Mouse (Mus musculus): ENCODE results near the gene Ppp1r9a. TPM values are rescaled to one million over a fixed set of nuclear protein-coding genes. Genes with fewer than 3 reads are reported as not detected.

The Ppp1r9a gene
- polyA plus RNA-seq, 1 experiment from 2014 or later = 7.5 TPM

DNA sequence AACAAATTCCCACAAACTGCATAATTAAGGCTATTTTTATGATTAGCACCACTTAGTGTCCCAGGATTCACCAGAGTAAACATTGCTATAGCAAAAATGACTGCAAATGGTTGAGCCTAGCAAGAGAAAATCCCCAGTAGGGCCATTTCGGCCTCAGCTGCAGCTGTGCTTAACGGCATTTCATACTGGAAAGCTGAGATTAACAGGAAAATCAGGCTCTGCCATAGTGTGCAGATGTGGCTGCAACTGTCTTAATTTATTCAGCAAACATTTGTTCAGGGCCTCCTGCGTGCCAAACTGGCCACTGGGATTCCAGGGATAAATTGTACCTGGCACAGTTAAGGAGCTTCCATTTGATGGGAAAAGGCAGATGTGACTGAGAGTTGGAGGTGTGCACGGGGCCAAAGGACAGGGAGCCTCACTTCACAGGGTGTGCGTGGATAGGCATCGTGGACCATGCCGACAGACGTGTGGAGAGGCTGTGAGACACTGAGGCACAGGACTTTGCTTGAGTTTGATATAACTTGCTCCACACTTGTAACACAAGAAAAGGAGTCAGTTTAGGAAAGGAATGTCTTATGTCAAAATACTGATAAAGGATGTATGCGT, 192.8 kb downstream of the Ppp1r9a start:
- ATAC-seq = no peak
- H3K4me1 ChIP-seq (ENCODE audit: control insufficient read depth, insufficient read depth, low read length) = peaks cover 6% of the 10 kb centered on the region; the same call in 1 of the 2 replicates

GRCm38 (mm10) chr6:5097309-5097708, 194.6 kb downstream of the Ppp1r9a start:
- Histone ChIP-seq H3K4me1 (ENCODE audit: control insufficient read depth, insufficient read depth, low read length) (peaks cover 6% of the 10 kb centered on the region; the same call in 1 of the 2 replicates), H3K9ac (ENCODE audit: low read depth, low read length) (no peak overlapping the region), H3K9me3 (ENCODE audit: control insufficient read depth, low read length) (no peaks in the 10 kb centered on the region), H3K4me3 (ENCODE audit: low read length) (no peak overlapping the region), H3K36me3 (ENCODE audit: control insufficient read depth, insufficient read depth, low read length) (no peaks in the 10 kb centered on the region), H3K27ac (ENCODE audit: low read length) (no peak overlapping the region), H3K4me2 (ENCODE audit: low read depth, low read length) (no peak overlapping the region), H3K27me3 (replicated peaks; ENCODE audit: control insufficient read depth, insufficient read depth, low read length) (no peaks in the 10 kb centered on the region)
- WGBS = 75% methylated on average over 3 of the region's 3 CpGs
- no peak for ATAC-seq

More for the DNA sequence above, 192.8 kb downstream of the Ppp1r9a start:
- Histone ChIP-seq H3K36me3 (ENCODE audit: control insufficient read depth, insufficient read depth, low read length) (no peaks in the 10 kb centered on the region), H3K4me3 (ENCODE audit: low read length) (no peak overlapping the region), H3K27me3 (replicated peaks; ENCODE audit: control insufficient read depth, insufficient read depth, low read length) (no peaks in the 10 kb centered on the region), H3K9me3 (ENCODE audit: control insufficient read depth, low read length) (no peaks in the 10 kb centered on the region), H3K4me2 (ENCODE audit: low read depth, low read length) (no peak overlapping the region), H3K9ac (ENCODE audit: low read depth, low read length) (no peak overlapping the region), H3K27ac (ENCODE audit: low read length) (no peak overlapping the region)
- WGBS = 82% methylated on average over 9 of the region's 9 CpGs

DNA sequence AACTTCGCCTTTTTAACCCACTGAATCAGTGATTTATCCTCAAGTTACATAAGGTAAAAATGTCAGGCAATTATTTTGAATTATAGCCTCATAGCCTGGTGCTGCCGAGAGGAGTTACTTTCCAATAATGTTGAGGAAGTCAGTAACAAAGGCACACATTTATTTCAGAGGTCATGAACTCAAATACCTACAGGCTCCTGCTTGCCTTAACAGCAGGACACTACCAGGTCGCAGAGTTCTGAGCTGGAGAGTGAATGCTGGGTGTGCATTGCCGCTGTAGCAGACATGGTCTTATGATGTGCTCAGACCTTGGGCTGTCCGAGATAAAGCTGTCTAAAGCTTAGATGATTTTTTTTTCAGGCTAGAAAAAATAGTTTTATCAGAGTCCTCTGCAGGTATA, 196.6 kb downstream of the Ppp1r9a start:
- no peaks in the 10 kb centered on the region for H3K36me3 ChIP-seq (ENCODE audit: control insufficient read depth, insufficient read depth, low read length)
- no peak overlapping the region for H3K4me3 ChIP-seq (ENCODE audit: low read length)
- H3K9me3 ChIP-seq (ENCODE audit: control insufficient read depth, low read length) = no peaks in the 10 kb centered on the region
- no peak overlapping the region for H3K9ac ChIP-seq (ENCODE audit: low read depth, low read length)
- peaks cover 6% of the 10 kb centered on the region; the same call in 1 of the 2 replicates for H3K4me1 ChIP-seq (ENCODE audit: control insufficient read depth, insufficient read depth, low read length)
- peak; percentile 56; the same call in 1 of the 2 replicates for ATAC-seq
- 37% methylated on average over 5 of the region's 5 CpGs for WGBS
- H3K27me3 ChIP-seq (replicated peaks; ENCODE audit: control insufficient read depth, insufficient read depth, low read length) = no peaks in the 10 kb centered on the region
- H3K27ac ChIP-seq (ENCODE audit: low read length) = no peak overlapping the region
- H3K4me2 ChIP-seq (ENCODE audit: low read depth, low read length) = no peak overlapping the region

- H3K27me3 ChIP-seq (replicated peaks; ENCODE audit: control insufficient read depth, insufficient read depth, low read length) = no peaks in the 10 kb centered on the region
- H3K9ac ChIP-seq (ENCODE audit: low read depth, low read length) = no peak overlapping the region
- peaks cover 6% of the 10 kb centered on the region; the same call in 1 of the 2 replicates for H3K4me1 ChIP-seq (ENCODE audit: control insufficient read depth, insufficient read depth, low read length)
- WGBS = 43% methylated on average over 8 of the region's 8 CpGs
- no peak overlapping the region for H3K4me2 ChIP-seq (ENCODE audit: low read depth, low read length)
- no peak overlapping the region for H3K4me3 ChIP-seq (ENCODE audit: low read length)
- ATAC-seq = peak; percentile 13; the same call in 1 of the 2 replicates
- no peaks in the 10 kb centered on the region for H3K9me3 ChIP-seq (ENCODE audit: control insufficient read depth, low read length)
- H3K27ac ChIP-seq (ENCODE audit: low read length) = no peak overlapping the region
- H3K36me3 ChIP-seq (ENCODE audit: control insufficient read depth, insufficient read depth, low read length) = no peaks in the 10 kb centered on the region
Measured at GRCm38 (mm10) chr6:5099842-5100241, 197.1 kb downstream of the Ppp1r9a start.

GRCm38 (mm10) chr6:5100347-5100746, 197.6 kb downstream of the Ppp1r9a start:
- H3K27ac ChIP-seq (ENCODE audit: low read length) = no peak overlapping the region
- no peak overlapping the region for H3K4me3 ChIP-seq (ENCODE audit: low read length)
- no peak overlapping the region for H3K9ac ChIP-seq (ENCODE audit: low read depth, low read length)
- no peaks in the 10 kb centered on the region for H3K27me3 ChIP-seq (replicated peaks; ENCODE audit: control insufficient read depth, insufficient read depth, low read length)
- H3K4me2 ChIP-seq (ENCODE audit: low read depth, low read length) = no peak overlapping the region
- 81% methylated on average over 10 of the region's 10 CpGs for WGBS
- no peaks in the 10 kb centered on the region for H3K36me3 ChIP-seq (ENCODE audit: control insufficient read depth, insufficient read depth, low read length)
- no peak for ATAC-seq
- H3K4me1 ChIP-seq (ENCODE audit: control insufficient read depth, insufficient read depth, low read length) = peaks cover 6% of the 10 kb centered on the region; the same call in 1 of the 2 replicates
- no peaks in the 10 kb centered on the region for H3K9me3 ChIP-seq (ENCODE audit: control insufficient read depth, low read length)

GRCm38 (mm10) chr6:5102741-5103140, 200.0 kb downstream of the Ppp1r9a start:
- Histone ChIP-seq H3K36me3 (ENCODE audit: control insufficient read depth, insufficient read depth, low read length) (no peaks in the 10 kb centered on the region), H3K4me2 (ENCODE audit: low read depth, low read length) (no peak overlapping the region), H3K27me3 (replicated peaks; ENCODE audit: control insufficient read depth, insufficient read depth, low read length) (no peaks in the 10 kb centered on the region), H3K9me3 (ENCODE audit: control insufficient read depth, low read length) (no peaks in the 10 kb centered on the region), H3K4me3 (ENCODE audit: low read length) (no peak overlapping the region), H3K27ac (ENCODE audit: low read length) (no peak overlapping the region), H3K9ac (ENCODE audit: low read depth, low read length) (no peak overlapping the region), H3K4me1 (ENCODE audit: control insufficient read depth, insufficient read depth, low read length) (peaks cover 6% of the 10 kb centered on the region; the same call in 1 of the 2 replicates)
- WGBS = 40% methylated on average over 2 of the region's 2 CpGs
- peak; percentile 25; the same call in 1 of the 2 replicates for ATAC-seq

DNA sequence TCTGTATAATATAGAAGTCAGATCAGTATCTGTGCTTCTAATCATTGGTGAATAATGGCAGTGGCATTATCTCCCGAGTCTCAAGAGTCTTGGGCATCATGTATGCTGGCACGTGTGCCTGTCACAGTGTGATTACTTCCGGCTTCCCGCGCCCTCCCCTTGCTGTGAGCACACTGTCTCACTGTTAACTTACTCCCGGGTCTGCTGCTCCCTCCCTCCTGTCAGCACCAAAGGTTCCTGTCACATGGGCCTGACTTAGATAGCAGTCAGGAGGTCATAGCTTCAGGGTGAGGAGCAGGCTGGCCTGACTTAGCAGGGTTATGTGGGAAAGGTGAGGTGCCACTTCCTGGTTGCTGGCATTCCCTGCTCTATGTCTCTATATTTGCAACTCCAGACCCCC, 201.1 kb downstream of the Ppp1r9a start:
- H3K4me2 ChIP-seq (ENCODE audit: low read depth, low read length) = no peak overlapping the region
- no peak overlapping the region for H3K9ac ChIP-seq (ENCODE audit: low read depth, low read length)
- no peak overlapping the region for H3K4me3 ChIP-seq (ENCODE audit: low read length)
- ATAC-seq = peak; percentile 64
- WGBS = 44% methylated on average over 6 of the region's 6 CpGs
- H3K27ac ChIP-seq (ENCODE audit: low read length) = no peak overlapping the region
- no peaks in the 10 kb centered on the region for H3K36me3 ChIP-seq (ENCODE audit: control insufficient read depth, insufficient read depth, low read length)
- H3K9me3 ChIP-seq (ENCODE audit: control insufficient read depth, low read length) = no peaks in the 10 kb centered on the region
- H3K27me3 ChIP-seq (replicated peaks; ENCODE audit: control insufficient read depth, insufficient read depth, low read length) = no peaks in the 10 kb centered on the region
- H3K4me1 ChIP-seq (ENCODE audit: control insufficient read depth, insufficient read depth, low read length) = peaks cover 6% of the 10 kb centered on the region; the same call in 1 of the 2 replicates

GRCm38 (mm10) chr6:5104238-5104637, 201.5 kb downstream of the Ppp1r9a start:
- Histone ChIP-seq H3K27ac (ENCODE audit: low read length) (no peak overlapping the region), H3K4me1 (ENCODE audit: control insufficient read depth, insufficient read depth, low read length) (peaks cover 6% of the 10 kb centered on the region; the same call in 1 of the 2 replicates), H3K4me2 (ENCODE audit: low read depth, low read length) (no peak overlapping the region), H3K9ac (ENCODE audit: low read depth, low read length) (no peak overlapping the region), H3K36me3 (ENCODE audit: control insufficient read depth, insufficient read depth, low read length) (no peaks in the 10 kb centered on the region), H3K4me3 (ENCODE audit: low read length) (no peak overlapping the region), H3K27me3 (replicated peaks; ENCODE audit: control insufficient read depth, insufficient read depth, low read length) (no peaks in the 10 kb centered on the region), H3K9me3 (ENCODE audit: control insufficient read depth, low read length) (no peaks in the 10 kb centered on the region)
- peak; percentile 44; the same call in 1 of the 2 replicates for ATAC-seq
- 83% methylated on average over 7 of the region's 7 CpGs for WGBS

DNA sequence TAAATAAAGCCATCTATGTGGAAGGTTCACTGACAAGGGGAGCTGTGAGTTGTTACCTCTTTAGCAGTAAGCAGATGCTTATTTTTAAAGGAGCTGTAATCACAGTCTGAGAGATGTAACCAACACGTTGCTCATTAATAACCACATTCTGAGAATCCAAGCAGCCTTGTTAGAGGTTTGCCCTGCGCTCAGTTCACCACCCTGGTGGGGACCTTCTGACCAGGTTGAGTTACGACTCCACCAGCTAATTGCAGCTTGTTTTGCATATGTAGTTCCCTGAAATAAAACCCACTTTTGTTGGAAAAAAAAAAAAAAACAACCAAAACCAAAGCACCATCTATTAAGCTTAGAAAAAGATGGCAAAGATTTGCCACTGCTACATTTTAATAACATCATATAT, 205.8 kb downstream of the Ppp1r9a start:
- no peak overlapping the region for H3K9ac ChIP-seq (ENCODE audit: low read depth, low read length)
- no peak overlapping the region for H3K27ac ChIP-seq (ENCODE audit: low read length)
- no peak for ATAC-seq
- WGBS = 76% methylated on average over 3 of the region's 3 CpGs
- peaks cover 10% of the 10 kb centered on the region for H3K4me1 ChIP-seq (ENCODE audit: control insufficient read depth, insufficient read depth, low read length)
- no peaks in the 10 kb centered on the region for H3K27me3 ChIP-seq (replicated peaks; ENCODE audit: control insufficient read depth, insufficient read depth, low read length)
- H3K36me3 ChIP-seq (ENCODE audit: control insufficient read depth, insufficient read depth, low read length) = no peaks in the 10 kb centered on the region
- H3K4me2 ChIP-seq (ENCODE audit: low read depth, low read length) = no peak overlapping the region
- no peak overlapping the region for H3K4me3 ChIP-seq (ENCODE audit: low read length)
- H3K9me3 ChIP-seq (ENCODE audit: control insufficient read depth, low read length) = no peaks in the 10 kb centered on the region

Data from intestine, embryonic 16.5 days (tissue).